Mouse (Mus musculus) midbrain, embryonic 12.5 days (tissue): ENCODE measurements around the gene Smoc1. TPM values are rescaled to one million over a fixed set of nuclear protein-coding genes. Genes with fewer than 3 reads are reported as not detected.

ENCODE experiments used
- ATAC-seq: fragments of 200-750 bp; cut with Nextera tagmentation; 2 replicates; pipeline ENCODE4 v1.8.0; 2017; ENCODE audit warnings: low read depth, moderate TSS enrichment, moderate library complexity; ENCODE audit not compliant: low FRiP score
- H3K27ac ChIP-seq: fragments of 300-500 bp; sonication (generic); replicated peaks from 2 replicates; pipeline ENCODE4 v1.5.1; 2016; ENCODE audit warnings: mild to moderate bottlenecking
- H3K27me3 ChIP-seq: fragments of 300-500 bp; sonication (generic); 2 replicates; pipeline ENCODE4 v1.6.1; 2016; ENCODE audit warnings: mild to moderate bottlenecking
- H3K36me3 ChIP-seq: fragments of 300-500 bp; sonication (generic); 2 replicates; pipeline ENCODE4 v1.6.1; 2016
- H3K4me1 ChIP-seq: fragments of 300-500 bp; sonication (generic); 2 replicates; pipeline ENCODE4 v1.6.1; 2016
- H3K4me2 ChIP-seq: fragments of 300-500 bp; sonication (generic); replicated peaks from 2 replicates; pipeline ENCODE4 v1.6.1; 2016; ENCODE audit warnings: mild to moderate bottlenecking, moderate library complexity
- H3K4me3 ChIP-seq: fragments of 300-500 bp; sonication (generic); 2 replicates; pipeline ENCODE4 v1.5.1; 2016; ENCODE audit warnings: mild to moderate bottlenecking
- H3K9ac ChIP-seq: fragments of 300-500 bp; sonication (generic); replicated peaks from 2 replicates; pipeline ENCODE4 v1.6.1; 2016; ENCODE audit warnings: mild to moderate bottlenecking, moderate library complexity
- H3K9me3 ChIP-seq: fragments of 300-500 bp; sonication (generic); 2 replicates; pipeline ENCODE4 v1.6.1; 2016; ENCODE audit warnings: mild to moderate bottlenecking
- WGBS: fragments of 180-500 bp; shearing (Covaris S2); methylation state at CpG from one replicate; pipeline ENCODE4 v1.1.7; 2016; 5-methylcytosine and 5-hydroxymethylcytosine counted together
- polyA plus RNA-seq: library from polyadenylated mRNA; unstranded; fragments of >200 nt; fragmentation: Nextera tagmentation; extraction: Ambion mirVana; gene quantifications from 2 replicates; pipeline ENCODE4 v1.2.1, GENCODE M21; 2016

The Smoc1 gene
- polyA plus RNA-seq, 1 experiment from 2014 or later = 32.0 TPM

GRCm38 (mm10) chr12:81026995-81027942 lies 661 bp downstream of the Smoc1 start:
- H3K4me1 ChIP-seq = peaks cover 27% of the 10 kb centered on the region

GRCm38 (mm10) chr12:81028291-81028920 lies 1.8 kb downstream of the Smoc1 start:
- H3K9me3 ChIP-seq = no peaks in the 10 kb centered on the region
- H3K36me3 ChIP-seq = no peaks in the 10 kb centered on the region
- peak overlapping the region; percentile 20; the same call in 1 of the 2 replicates for H3K9ac ChIP-seq
- no peak overlapping the region for H3K27ac ChIP-seq
- 53% methylated on average over 16 of the region's 16 CpGs for WGBS
- H3K4me1 ChIP-seq = peaks cover 27% of the 10 kb centered on the region
- H3K4me2 ChIP-seq = peak overlapping the region; percentile 70
- H3K4me3 ChIP-seq = peak overlapping the region; percentile 71
- no peak for ATAC-seq
- H3K27me3 ChIP-seq = peaks cover 24% of the 10 kb centered on the region

More at GRCm38 (mm10) chr12:81026995-81027942, 661 bp downstream of the Smoc1 start:
- peak overlapping the region; percentile 77 for H3K9ac ChIP-seq
- H3K4me3 ChIP-seq = peak overlapping the region; percentile 71
- peaks cover 24% of the 10 kb centered on the region for H3K27me3 ChIP-seq
- H3K27ac ChIP-seq = no peak overlapping the region
- H3K36me3 ChIP-seq = no peaks in the 10 kb centered on the region
- peak; percentile 74 for ATAC-seq
- WGBS = 4% methylated on average over 45 of the region's 45 CpGs
- H3K9me3 ChIP-seq = no peaks in the 10 kb centered on the region
- peak overlapping the region; percentile 70 for H3K4me2 ChIP-seq

- Histone ChIP-seq H3K9ac (no peak overlapping the region), H3K27ac (no peak overlapping the region), H3K4me3 (no peak overlapping the region), H3K4me1 (peaks cover 32% of the 10 kb centered on the region), H3K4me2 (0 out of 2 replicates have a peak overlapping the region, but pooled peaks have one; percentile 21), H3K9me3 (no peaks in the 10 kb centered on the region), H3K36me3 (no peaks in the 10 kb centered on the region), H3K27me3 (peaks cover 24% of the 10 kb centered on the region)
- no peak for ATAC-seq
- 29% methylated on average over 4 of the region's 4 CpGs for WGBS
Observed at GRCm38 (mm10) chr12:81029731-81030130, 3.1 kb downstream of the Smoc1 start.

- Histone ChIP-seq H3K9me3 (no peaks in the 10 kb centered on the region), H3K4me2 (no peak overlapping the region), H3K4me1 (peaks cover 26% of the 10 kb centered on the region), H3K27me3 (peaks cover 13% of the 10 kb centered on the region), H3K36me3 (no peaks in the 10 kb centered on the region), H3K9ac (no peak overlapping the region), H3K27ac (no peak overlapping the region), H3K4me3 (no peak overlapping the region)
- ATAC-seq = no peak
- WGBS = 90% methylated on average over 7 of the region's 7 CpGs
Observed at GRCm38 (mm10) chr12:81031579-81031978, 5.0 kb downstream of the Smoc1 start.

- Histone ChIP-seq H3K4me2 (no peak overlapping the region), H3K27me3 (0 out of 2 replicates have a peak, but pooled peaks cover under 1% of the 10 kb centered on the region), H3K4me3 (no peak overlapping the region), H3K36me3 (no peaks in the 10 kb centered on the region), H3K9me3 (no peaks in the 10 kb centered on the region), H3K4me1 (peaks cover 11% of the 10 kb centered on the region), H3K27ac (peak overlapping the region; percentile 64), H3K9ac (no peak overlapping the region)
- peak; percentile 70; the same call in 1 of the 2 replicates for ATAC-seq
- whole genome bisulfite sequencing = 55% methylated on average over 15 of the region's 15 CpGs
Observed at GRCm38 (mm10) chr12:81033389-81034041, 6.9 kb downstream of the Smoc1 start.

GRCm38 (mm10) chr12:81034042-81034417 lies 7.4 kb downstream of the Smoc1 start:
- Histone ChIP-seq H3K27ac (peak overlapping the region; percentile 64), H3K36me3 (no peaks in the 10 kb centered on the region), H3K27me3 (no peaks in the 10 kb centered on the region), H3K4me1 (peaks cover 9% of the 10 kb centered on the region), H3K9me3 (no peaks in the 10 kb centered on the region), H3K9ac (no peak overlapping the region), H3K4me3 (no peak overlapping the region), H3K4me2 (no peak overlapping the region)
- ATAC-seq = no peak
- 74% methylated on average over 4 of the region's 4 CpGs for WGBS

GRCm38 (mm10) chr12:81035850-81036249 lies 9.2 kb downstream of the Smoc1 start:
- Histone ChIP-seq H3K9me3 (no peaks in the 10 kb centered on the region), H3K27ac (no peak overlapping the region), H3K9ac (no peak overlapping the region), H3K4me2 (no peak overlapping the region), H3K4me3 (no peak overlapping the region), H3K36me3 (no peaks in the 10 kb centered on the region), H3K27me3 (no peaks in the 10 kb centered on the region), H3K4me1 (peaks cover 5% of the 10 kb centered on the region)
- no peak for ATAC-seq
- 88% methylated on average over 6 of the region's 6 CpGs for WGBS

GRCm38 (mm10) chr12:81043616-81044015 lies 17.0 kb downstream of the Smoc1 start:
- H3K4me1 ChIP-seq = peaks cover 9% of the 10 kb centered on the region; the same call in 1 of the 2 replicates
- peak overlapping the region; percentile 23 for H3K4me2 ChIP-seq
- no peaks in the 10 kb centered on the region for H3K9me3 ChIP-seq
- ATAC-seq = peak; percentile 72; the same call in 1 of the 2 replicates
- H3K27me3 ChIP-seq = no peaks in the 10 kb centered on the region
- no peak overlapping the region for H3K9ac ChIP-seq
- no peaks in the 10 kb centered on the region for H3K36me3 ChIP-seq
- no peak overlapping the region for H3K4me3 ChIP-seq
- WGBS = 29% methylated on average over 11 of the region's 11 CpGs
- H3K27ac ChIP-seq = peak overlapping the region; percentile 27

GRCm38 (mm10) chr12:81046926-81047325 lies 20.3 kb downstream of the Smoc1 start:
- H3K27ac ChIP-seq = no peak overlapping the region
- no peak overlapping the region for H3K9ac ChIP-seq
- no peak for ATAC-seq
- peaks cover 9% of the 10 kb centered on the region; the same call in 1 of the 2 replicates for H3K4me1 ChIP-seq
- no peak overlapping the region for H3K4me3 ChIP-seq
- no peaks in the 10 kb centered on the region for H3K36me3 ChIP-seq
- 85% methylated on average over 5 of the region's 5 CpGs for WGBS
- H3K4me2 ChIP-seq = no peak overlapping the region
- no peaks in the 10 kb centered on the region for H3K9me3 ChIP-seq
- no peaks in the 10 kb centered on the region for H3K27me3 ChIP-seq

GRCm38 (mm10) chr12:81049661-81050060 lies 23.1 kb downstream of the Smoc1 start:
- Histone ChIP-seq H3K36me3 (no peaks in the 10 kb centered on the region), H3K4me2 (no peak overlapping the region), H3K4me1 (no peaks in the 10 kb centered on the region; the same call in 1 of the 2 replicates), H3K27me3 (no peaks in the 10 kb centered on the region), H3K4me3 (no peak overlapping the region), H3K9me3 (no peaks in the 10 kb centered on the region), H3K27ac (no peak overlapping the region), H3K9ac (no peak overlapping the region)
- no peak for ATAC-seq
- WGBS = 95% methylated on average over 5 of the region's 5 CpGs

- Histone ChIP-seq H3K9ac (no peak overlapping the region), H3K9me3 (no peaks in the 10 kb centered on the region), H3K4me2 (no peak overlapping the region), H3K4me3 (no peak overlapping the region), H3K36me3 (no peaks in the 10 kb centered on the region), H3K27me3 (no peaks in the 10 kb centered on the region), H3K27ac (peak overlapping the region; percentile 55), H3K4me1 (peaks cover 12% of the 10 kb centered on the region)
- peak; percentile 81 for ATAC-seq
- 49% methylated on average over 11 of the region's 11 CpGs for WGBS
Observed at GRCm38 (mm10) chr12:81055000-81055705, 28.5 kb downstream of the Smoc1 start.
